Mouse (Mus musculus) CH12.LX (cell line): ENCODE results near the gene 4930544D05Rik. TPM values are rescaled to one million over a fixed set of nuclear protein-coding genes. Genes with fewer than 3 reads are reported as not detected.

Experiments
- DNase-seq: peaks from one replicate; pipeline ENCODE4 v3.0.0-alpha.2; 2013; ENCODE audit errors: extremely low read depth
- H3K27ac ChIP-seq: 2 replicates; pipeline ENCODE4 v1.5.1; 2012; ENCODE audit warnings: low read depth, mild to moderate bottlenecking, control low read depth, moderate library complexity; ENCODE audit not compliant: insufficient read depth
- H3K27me3 ChIP-seq: replicated peaks from 2 replicates; pipeline ENCODE3; 2012; ENCODE audit warnings: inconsistent platforms
- H3K36me3 ChIP-seq, 2 experiments: replicated peaks in 1 of 2; 2 replicates each; pipeline versions ENCODE3 to v1.6.1; 2012; ENCODE audit warnings: inconsistent platforms in 1 of 2, low read length in 1 of 2, mild to moderate bottlenecking in 1 of 2, mixed read lengths in 1 of 2, moderate library complexity in 1 of 2; ENCODE audit not compliant: control insufficient read depth in 1 of 2, insufficient read depth in 1 of 2
- H3K4me1 ChIP-seq, 2 experiments: 2 replicates each; pipeline ENCODE4 v1.6.1; 2012; ENCODE audit warnings: inconsistent platforms in 1 of 2, moderate library complexity in 1 of 2; ENCODE audit not compliant: insufficient read depth in 2 of 2, control insufficient read depth in 1 of 2
- H3K4me2 ChIP-seq: 2 replicates; pipeline ENCODE4 v1.6.1; 2012; ENCODE audit warnings: low read depth, mild to moderate bottlenecking, control low read depth; ENCODE audit not compliant: poor library complexity, insufficient read depth, severe bottlenecking
- H3K4me3 ChIP-seq, 3 experiments: fragments of 150-350 bp in 1 of 3; sonication (generic) in 1 of 3; replicated peaks in 1 of 3; 2 replicates each; pipeline versions ENCODE3 to v1.5.1; 2011 to 2012; ENCODE audit warnings: low read depth in 2 of 3, low read length in 2 of 3, mild to moderate bottlenecking in 2 of 3, moderate library complexity in 2 of 3, control low read depth in 1 of 3, improper control_type of control experiment in 1 of 3, inconsistent platforms in 1 of 3, mixed read lengths in 1 of 3; ENCODE audit not compliant: poor library complexity in 1 of 3
- H3K79me2 ChIP-seq: replicated peaks from 2 replicates; pipeline ENCODE4 v1.6.1; 2012; ENCODE audit warnings: mild to moderate bottlenecking, moderate library complexity; ENCODE audit not compliant: control insufficient read depth, poor library complexity, insufficient read depth, severe bottlenecking; ENCODE audit errors: extremely low read depth
- H3K9ac ChIP-seq: 2 replicates; pipeline ENCODE4 v1.6.1; 2012; ENCODE audit warnings: low read depth, mild to moderate bottlenecking, control low read depth, moderate library complexity; ENCODE audit not compliant: insufficient read depth
- H3K9me3 ChIP-seq: replicated peaks from 2 replicates; pipeline ENCODE3; 2012; ENCODE audit warnings: low read length, inconsistent platforms, mixed read lengths
- BHLHE40 ChIP-seq: IDR thresholded peaks from 2 replicates; pipeline ENCODE4 v1.6.1; 2011; ENCODE audit warnings: mild to moderate bottlenecking, low read depth, low read length, improper control_type of control experiment
- CHD1 ChIP-seq: IDR thresholded peaks from 2 replicates; pipeline ENCODE4 v1.6.1; 2012; ENCODE audit warnings: low read depth, low read length, improper control_type of control experiment, inconsistent platforms
- CHD2 ChIP-seq: IDR thresholded peaks from 2 replicates; pipeline ENCODE4 v1.6.1; 2011; ENCODE audit warnings: low read length, improper control_type of control experiment
- CTCF ChIP-seq, 2 experiments: IDR thresholded peaks in 1 of 2; conservative IDR thresholded peaks in 1 of 2; 2 replicates each; pipeline ENCODE4 v1.5.1; 2011 to 2012; ENCODE audit warnings: low read depth in 2 of 2, low read length in 2 of 2, improper control_type of control experiment in 1 of 2, inconsistent platforms in 1 of 2, mild to moderate bottlenecking in 1 of 2, moderate library complexity in 1 of 2
- E2F4 ChIP-seq: IDR thresholded peaks from 2 replicates; pipeline ENCODE4 v1.6.1; 2011; ENCODE audit warnings: low read depth, low read length, improper control_type of control experiment; ENCODE audit not compliant: insufficient replicate concordance
- ELF1 ChIP-seq: IDR thresholded peaks from 2 replicates; pipeline ENCODE4 v1.6.1; 2014; ENCODE audit warnings: low read depth, mild to moderate bottlenecking, inconsistent platforms, low read length, improper control_type of control experiment
- EP300 ChIP-seq: IDR thresholded peaks from 2 replicates; pipeline ENCODE4 v1.6.1; 2011; ENCODE audit warnings: low read length, improper control_type of control experiment
- ETS1 ChIP-seq: conservative IDR thresholded peaks from 2 replicates; pipeline ENCODE4 v1.6.1; 2012; ENCODE audit warnings: low read depth, mild to moderate bottlenecking, inconsistent platforms, low read length, improper control_type of control experiment, moderate library complexity
- GABPA ChIP-seq: IDR thresholded peaks from 2 replicates; pipeline ENCODE4 v1.6.1; 2012; ENCODE audit warnings: low read depth, low read length, improper control_type of control experiment, inconsistent platforms; ENCODE audit not compliant: insufficient replicate concordance
- HCFC1 ChIP-seq: IDR thresholded peaks from 2 replicates; pipeline ENCODE4 v1.6.1; 2012; ENCODE audit warnings: low read depth, mild to moderate bottlenecking, inconsistent platforms, low read length, improper control_type of control experiment
- IRF4 ChIP-seq: IDR thresholded peaks from 2 replicates; pipeline ENCODE4 v1.6.1; 2014; ENCODE audit warnings: low read depth, mild to moderate bottlenecking, inconsistent platforms, low read length, improper control_type of control experiment
- JUN ChIP-seq: IDR thresholded peaks from 2 replicates; pipeline ENCODE4 v1.6.1; 2011; ENCODE audit warnings: low read depth, mild to moderate bottlenecking, low read length, improper control_type of control experiment, moderate library complexity; ENCODE audit not compliant: insufficient read depth
- JUND ChIP-seq: conservative IDR thresholded peaks from 2 replicates; pipeline ENCODE4 v1.6.1; 2011; ENCODE audit warnings: low read depth, low read length, improper control_type of control experiment
- KAT2A ChIP-seq: IDR thresholded peaks from 2 replicates; pipeline ENCODE4 v1.6.1; 2012; ENCODE audit warnings: low read length, improper control_type of control experiment, inconsistent platforms; ENCODE audit not compliant: insufficient replicate concordance
- MAFK ChIP-seq: IDR thresholded peaks from 2 replicates; pipeline ENCODE4 v1.6.1; 2011; ENCODE audit warnings: low read length, improper control_type of control experiment; ENCODE audit not compliant: insufficient replicate concordance
- MAX ChIP-seq: IDR thresholded peaks from 2 replicates; pipeline ENCODE4 v1.6.1; 2011; ENCODE audit warnings: low read length, improper control_type of control experiment
- MAZ ChIP-seq: IDR thresholded peaks from 2 replicates; pipeline ENCODE4 v1.6.1; 2012; ENCODE audit warnings: low read depth, mild to moderate bottlenecking, inconsistent platforms, low read length, improper control_type of control experiment, moderate library complexity
- MEF2A ChIP-seq: IDR thresholded peaks from 2 replicates; pipeline ENCODE4 v1.6.1; 2014; ENCODE audit warnings: low read depth, mild to moderate bottlenecking, inconsistent platforms, low read length, improper control_type of control experiment, borderline replicate concordance
- MXI1 ChIP-seq: IDR thresholded peaks from 2 replicates; pipeline ENCODE4 v1.6.1; 2011; ENCODE audit warnings: mild to moderate bottlenecking, low read depth, low read length, improper control_type of control experiment
- MYC ChIP-seq: IDR thresholded peaks from 2 replicates; pipeline ENCODE4 v1.6.1; 2011; ENCODE audit warnings: low read depth, mild to moderate bottlenecking, improper control_type of control experiment, low read length
- NELFE ChIP-seq: IDR thresholded peaks from 2 replicates; pipeline ENCODE4 v1.6.1; 2011; ENCODE audit warnings: low read depth, low read length, improper control_type of control experiment
- NRF1 ChIP-seq: IDR thresholded peaks from 2 replicates; pipeline ENCODE4 v1.6.1; 2014; ENCODE audit warnings: low read depth, mild to moderate bottlenecking, inconsistent platforms, low read length, improper control_type of control experiment, moderate library complexity
- PAX5 ChIP-seq: IDR thresholded peaks from 2 replicates; pipeline ENCODE4 v1.6.1; 2012; ENCODE audit warnings: low read length, inconsistent platforms, mixed read lengths
- POLR2A ChIP-seq: IDR thresholded peaks from 2 replicates; pipeline ENCODE4 v1.6.1; 2011; ENCODE audit warnings: low read depth, mild to moderate bottlenecking, improper control_type of control experiment, low read length
- POLR2AphosphoS2 ChIP-seq: IDR thresholded peaks from 2 replicates; pipeline ENCODE4 v1.6.1; 2011; ENCODE audit warnings: low read depth, low read length, improper control_type of control experiment
- RAD21 ChIP-seq: IDR thresholded peaks from 2 replicates; pipeline ENCODE4 v1.6.1; 2011; ENCODE audit warnings: low read depth, mild to moderate bottlenecking, low read length, improper control_type of control experiment, moderate library complexity
- RCOR1 ChIP-seq: conservative IDR thresholded peaks from 2 replicates; pipeline ENCODE4 v1.6.1; 2012; ENCODE audit warnings: low read depth, mild to moderate bottlenecking, inconsistent platforms, low read length, improper control_type of control experiment
- SIN3A ChIP-seq: IDR thresholded peaks from 2 replicates; pipeline ENCODE4 v1.6.1; 2012; ENCODE audit warnings: low read length, improper control_type of control experiment, inconsistent platforms
- SMC3 ChIP-seq: IDR thresholded peaks from 2 replicates; pipeline ENCODE4 v1.6.1; 2011; ENCODE audit warnings: low read depth, low read length, improper control_type of control experiment
- TBP ChIP-seq: conservative IDR thresholded peaks from 2 replicates; pipeline ENCODE4 v1.6.1; 2011; ENCODE audit warnings: low read depth, low read length, improper control_type of control experiment
- TCF12 ChIP-seq: IDR thresholded peaks from 2 replicates; pipeline ENCODE4 v1.6.1; 2014; ENCODE audit warnings: low read depth, mild to moderate bottlenecking, inconsistent platforms, low read length, improper control_type of control experiment
- UBTF ChIP-seq: IDR thresholded peaks from 2 replicates; pipeline ENCODE4 v1.6.1; 2012; ENCODE audit warnings: low read depth, mild to moderate bottlenecking, inconsistent platforms, low read length, improper control_type of control experiment, moderate library complexity
- USF1 ChIP-seq: IDR thresholded peaks from 2 replicates; pipeline ENCODE4 v1.6.1; 2014; ENCODE audit warnings: low read depth, mild to moderate bottlenecking, inconsistent platforms, low read length, improper control_type of control experiment
- USF2 ChIP-seq: conservative IDR thresholded peaks from 2 replicates; pipeline ENCODE4 v1.6.1; 2011; ENCODE audit warnings: low read depth, low read length, improper control_type of control experiment
- ZC3H11A ChIP-seq: IDR thresholded peaks from 2 replicates; pipeline ENCODE4 v1.6.1; 2012; ENCODE audit warnings: low read depth, mild to moderate bottlenecking, inconsistent platforms, low read length, improper control_type of control experiment
- ZKSCAN1 ChIP-seq: IDR thresholded peaks from 2 replicates; pipeline ENCODE4 v1.6.1; 2012; ENCODE audit warnings: low read depth, inconsistent platforms, low read length, improper control_type of control experiment, borderline replicate concordance
- ZMIZ1 ChIP-seq: IDR thresholded peaks from 2 replicates; pipeline ENCODE4 v1.6.1; 2012; ENCODE audit warnings: low read depth, mild to moderate bottlenecking, inconsistent platforms, low read length, improper control_type of control experiment
- ZNF384 ChIP-seq: IDR thresholded peaks from 2 replicates; pipeline ENCODE4 v1.6.1; 2012; ENCODE audit warnings: low read depth, low read length, improper control_type of control experiment, inconsistent platforms
- dilution Hi-C: fragments of 300-500 bp; cut with MboI; formaldehyde crosslinking; loops from 2 replicates; pipeline ENCODE4 v1.14.3; 2020; ENCODE audit warnings: low sequenced_read_pairs; ENCODE audit not compliant: extremely low pct_unique_long_range_greater_than_20kb, extremely low pct_ligation_motif_present
- in situ Hi-C: fragments of 300-500 bp; cut with MboI; formaldehyde crosslinking; loops from 3 replicates; pipeline ENCODE4 v1.14.3; 2019; ENCODE audit warnings: low sequenced_read_pairs, low pct_ligation_motif_present, low pct_unique_long_range_greater_than_20kb, mixed read lengths
- polyA plus RNA-seq: library from polyadenylated mRNA; unstranded; fragments of >175 nt; gene quantifications from 2 replicates; pipeline ENCODE4 v1.2.1, GENCODE M21; 2012; ENCODE audit warnings: low read depth; ENCODE audit not compliant: insufficient read length
- total RNA-seq, 2 experiments: library from RNA; depleted of rRNA; stranded (reverse); fragments of 300-350 nt in 1 of 2; fragments of >200 nt in 1 of 2; gene quantifications; 2 replicates each; pipeline ENCODE4 v1.2.3; 2012 to 2014

The 4930544D05Rik gene
- total and polyA plus RNA-seq, 3 experiments, result 0.17 TPM; not detected in 2

GRCm38 (mm10) chr11:70654923-70655570 lies 39.4 kb downstream of the 4930544D05Rik start:
- dilution Hi-C loops, result no loop called here
- peak overlapping the region; percentile 95 for H3K27ac ChIP-seq
- peak overlapping the region; percentile 62 for H3K4me2 ChIP-seq
- peak; percentile 87 for DNase-seq
- H3K9ac ChIP-seq, result peak overlapping the region; percentile 90
- H3K4me1 ChIP-seq, result peaks cover 14 to 50% of the 10 kb centered on the region in 2 experiments
- no peaks in the 10 kb centered on the region for H3K27me3 ChIP-seq
- H3K79me2 ChIP-seq, result peaks cover 43% of the 10 kb centered on the region
- in situ Hi-C loops, result no loop called here
- H3K4me3 ChIP-seq, result peak overlapping the region; percentile 65 to 78 (median 69)
- TF ChIP-seq RCOR1 (0 out of 2 replicates have a peak, but pooled peaks have one; percentile 78), BHLHE40 (peak; percentile 92), POLR2A (peak; percentile 36; the same call in 1 of the 2 replicates), MYC (peak; percentile 86), JUN (no peak), KAT2A (no peak), NRF1 (peak; percentile 94), ZNF384 (peak; percentile 5; the same call in 1 of the 2 replicates), CTCF (conservative IDR thresholded peaks at IDR 0.05 in 1 of 2, IDR thresholded peaks at IDR 0.05 in 1 of 2; ENCODE audit: low read depth in 2 of 2, low read length in 2 of 2) (no peak), E2F4 (peak; percentile 83; the same call in 1 of the 2 replicates), USF2 (no peak), SMC3 (no peak), ETS1 (peak; percentile 17), IRF4 (peak; percentile 63), ZMIZ1 (peak; percentile 95), MEF2A (no peak; the same call in 1 of the 2 replicates), ZC3H11A (no peak), MAFK (no peak; the same call in 1 of the 2 replicates), NELFE (peak; percentile 96), MAZ (no peak; the same call in 1 of the 2 replicates), SIN3A (peak; percentile 93), MXI1 (peak; percentile 87), ELF1 (peak; percentile 59; the same call in 1 of the 2 replicates), CHD1 (peak; percentile 95), HCFC1 (peak; percentile 23; the same call in 1 of the 2 replicates), TCF12 (peak; percentile 87), ZKSCAN1 (no peak; the same call in 1 of the 2 replicates), EP300 (peak; percentile 51), GABPA (0 out of 2 replicates have a peak, but pooled peaks have one; percentile 6), CHD2 (no peak; the same call in none of the 2 replicates), JUND (no peak), MAX (peak; percentile 79; the same call in 1 of the 2 replicates), POLR2AphosphoS2 (peak; percentile 80; the same call in 1 of the 2 replicates), TBP (peak; percentile 57), RAD21 (no peak), UBTF (0 out of 2 replicates have a peak, but pooled peaks have one; percentile 41), USF1 (no peak; the same call in 1 of the 2 replicates), PAX5 (no peak)
- TF ChIP-seq, all 38 proteins: peak for 23
- H3K36me3 ChIP-seq, result peaks cover 25 to 48% of the 10 kb centered on the region in 2 experiments
- H3K9me3 ChIP-seq, result no peaks in the 10 kb centered on the region
